Mouse (Mus musculus): ENCODE measurements at regions not wholly inside any gene's neighbourhood (a gene's known extent, or its start where the extent isn't known, plus 50 kb on each side); places are given as distances from the start of the nearest gene placed in this dataset.

GRCm38 (mm10) chr1:41551271-41551670 lies 745.9 kb downstream of the Tmem182 start:
- Histone ChIP-seq H3K27me3 (ENCODE audit: control insufficient read depth, insufficient read depth, low read length) (no peaks in the 10 kb centered on the region), H3K4me1 (replicated peaks; ENCODE audit: control insufficient read depth, insufficient read depth) (no peaks in the 10 kb centered on the region), H3K4me3 (ENCODE audit: low read depth, low read length) (no peak overlapping the region), H3K9ac (ENCODE audit: low read length) (no peak overlapping the region), H3K9me3 (ENCODE audit: control insufficient read depth, low read length) (no peaks in the 10 kb centered on the region), H3K4me2 (replicated peaks; ENCODE audit: low read depth) (no peak overlapping the region), H3K27ac (replicated peaks) (no peak overlapping the region), H3K36me3 (ENCODE audit: control insufficient read depth, insufficient read depth, low read length) (no peaks in the 10 kb centered on the region)
- TF ChIP-seq CTCF (IDR thresholded peaks at IDR 0.05; ENCODE audit: low read depth) (no peak), EP300 (optimal IDR thresholded peaks at IDR 0.05) (no peak)
- no peak for DNase-seq (ENCODE audit: low spot score)
- no peak for ATAC-seq (ENCODE audit: low FRiP score, low TSS enrichment)
- WGBS, result 80% methylated on average over 1 of the region's 1 CpGs

- ATAC-seq (ENCODE audit: low FRiP score, low TSS enrichment) (peak; percentile 76; the same call in 1 of the 2 replicates), DNase-seq (ENCODE audit: low spot score) (peak; percentile 59)
- no peak for TF ChIP-seq CTCF (IDR thresholded peaks at IDR 0.05; ENCODE audit: low read depth)
- no peak for TF ChIP-seq EP300 (optimal IDR thresholded peaks at IDR 0.05)
Measured at GRCm38 (mm10) chr1:41555607-41556006, 750.2 kb downstream of the Tmem182 start.

GRCm38 (mm10) chr1:41559101-41559665 lies 753.8 kb downstream of the Tmem182 start:
- no peaks in the 10 kb centered on the region for H3K36me3 ChIP-seq (ENCODE audit: control insufficient read depth, insufficient read depth, low read length)
- no peak overlapping the region for H3K9ac ChIP-seq (ENCODE audit: low read length)
- ATAC-seq (ENCODE audit: low FRiP score, low TSS enrichment) (no peak), DNase-seq (ENCODE audit: low spot score) (no peak)
- H3K4me3 ChIP-seq (ENCODE audit: low read depth, low read length), result no peak overlapping the region
- 85% methylated on average over 17 of the region's 17 CpGs for WGBS
- H3K27ac ChIP-seq (replicated peaks), result no peak overlapping the region
- H3K9me3 ChIP-seq (ENCODE audit: control insufficient read depth, low read length), result no peaks in the 10 kb centered on the region
- H3K4me2 ChIP-seq (replicated peaks; ENCODE audit: low read depth), result no peak overlapping the region
- TF ChIP-seq EP300 (optimal IDR thresholded peaks at IDR 0.05), result no peak
- TF ChIP-seq CTCF (IDR thresholded peaks at IDR 0.05; ENCODE audit: low read depth), result no peak
- no peaks in the 10 kb centered on the region for H3K4me1 ChIP-seq (replicated peaks; ENCODE audit: control insufficient read depth, insufficient read depth)
- no peaks in the 10 kb centered on the region for H3K27me3 ChIP-seq (ENCODE audit: control insufficient read depth, insufficient read depth, low read length)

More at GRCm38 (mm10) chr1:41555607-41556006, 750.2 kb downstream of the Tmem182 start:
- Histone ChIP-seq H3K9me3 (ENCODE audit: control insufficient read depth, low read length) (no peaks in the 10 kb centered on the region), H3K36me3 (ENCODE audit: control insufficient read depth, insufficient read depth, low read length) (no peaks in the 10 kb centered on the region), H3K9ac (ENCODE audit: low read length) (no peak overlapping the region), H3K27ac (replicated peaks) (no peak overlapping the region), H3K27me3 (ENCODE audit: control insufficient read depth, insufficient read depth, low read length) (no peaks in the 10 kb centered on the region), H3K4me2 (replicated peaks; ENCODE audit: low read depth) (no peak overlapping the region), H3K4me1 (replicated peaks; ENCODE audit: control insufficient read depth, insufficient read depth) (no peaks in the 10 kb centered on the region), H3K4me3 (ENCODE audit: low read depth, low read length) (no peak overlapping the region)
- WGBS, result 17% methylated on average over 2 of the region's 2 CpGs

DNA sequence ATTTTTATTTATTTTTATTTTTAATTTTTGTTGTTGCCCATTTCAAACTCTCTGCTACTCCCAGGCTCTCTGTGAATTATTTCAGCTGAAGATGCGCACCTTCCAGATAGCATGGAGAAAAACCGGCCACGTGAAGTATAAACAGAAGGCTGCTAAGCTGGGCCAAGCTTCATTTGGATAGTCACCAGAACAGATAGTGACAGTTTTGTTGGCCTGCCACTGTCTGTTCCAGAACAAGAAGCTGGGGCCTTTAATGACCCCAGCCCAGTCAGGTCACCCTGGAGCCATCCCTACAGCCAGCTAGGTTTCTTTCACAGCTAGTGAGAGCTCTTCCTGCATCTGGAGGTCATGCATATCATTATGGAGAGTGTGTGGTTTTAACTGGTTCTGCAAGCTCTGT lies 754.6 kb downstream of the Tmem182 start:
- no peaks in the 10 kb centered on the region for H3K27me3 ChIP-seq (ENCODE audit: control insufficient read depth, insufficient read depth, low read length)
- no peak for ATAC-seq (ENCODE audit: low FRiP score, low TSS enrichment)
- H3K4me1 ChIP-seq (replicated peaks; ENCODE audit: control insufficient read depth, insufficient read depth), result no peaks in the 10 kb centered on the region
- no peak for TF ChIP-seq CTCF (IDR thresholded peaks at IDR 0.05; ENCODE audit: low read depth)
- H3K27ac ChIP-seq (replicated peaks), result no peak overlapping the region
- H3K4me3 ChIP-seq (ENCODE audit: low read depth, low read length), result no peak overlapping the region
- WGBS, result 72% methylated on average over 3 of the region's 3 CpGs
- H3K4me2 ChIP-seq (replicated peaks; ENCODE audit: low read depth), result no peak overlapping the region
- H3K36me3 ChIP-seq (ENCODE audit: control insufficient read depth, insufficient read depth, low read length), result no peaks in the 10 kb centered on the region
- H3K9ac ChIP-seq (ENCODE audit: low read length), result no peak overlapping the region
- no peaks in the 10 kb centered on the region for H3K9me3 ChIP-seq (ENCODE audit: control insufficient read depth, low read length)
- DNase-seq (ENCODE audit: low spot score), result no peak

DNA sequence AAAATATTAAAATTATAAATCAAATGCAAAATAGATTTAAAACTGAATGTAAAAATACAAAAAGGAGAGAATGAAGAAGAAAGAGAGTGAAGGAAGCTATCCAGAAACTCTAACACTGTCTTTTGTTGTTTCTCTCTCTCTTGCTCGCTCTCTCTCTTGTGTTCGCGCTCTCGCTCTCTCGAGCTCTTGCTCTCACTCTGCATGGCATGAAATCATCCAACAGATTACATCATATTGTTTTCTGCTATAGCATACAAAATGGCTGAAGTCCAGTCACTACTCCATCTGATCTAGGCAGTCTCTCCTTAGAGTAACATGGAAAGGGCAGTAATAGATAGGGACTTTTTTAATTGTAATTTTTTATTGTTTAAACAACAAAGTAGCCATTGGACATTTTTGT lies 798.1 kb downstream of the Tmem182 start:
- DNase-seq (ENCODE audit: low spot score) (no peak), ATAC-seq (ENCODE audit: low FRiP score, low TSS enrichment) (no peak)
- Histone ChIP-seq H3K4me1 (replicated peaks; ENCODE audit: control insufficient read depth, insufficient read depth) (no peaks in the 10 kb centered on the region), H3K4me3 (ENCODE audit: low read depth, low read length) (no peak overlapping the region), H3K9ac (ENCODE audit: low read length) (no peak overlapping the region), H3K36me3 (ENCODE audit: control insufficient read depth, insufficient read depth, low read length) (no peaks in the 10 kb centered on the region), H3K9me3 (ENCODE audit: control insufficient read depth, low read length) (no peaks in the 10 kb centered on the region), H3K27me3 (ENCODE audit: control insufficient read depth, insufficient read depth, low read length) (no peaks in the 10 kb centered on the region), H3K4me2 (replicated peaks; ENCODE audit: low read depth) (no peak overlapping the region), H3K27ac (replicated peaks) (no peak overlapping the region)
- WGBS, result 82% methylated on average over 5 of the region's 5 CpGs
- TF ChIP-seq CTCF (IDR thresholded peaks at IDR 0.05; ENCODE audit: low read depth), result no peak
- no peak for TF ChIP-seq EP300 (optimal IDR thresholded peaks at IDR 0.05)

- TF ChIP-seq CTCF (IDR thresholded peaks at IDR 0.05; ENCODE audit: low read depth), result no peak
- no peak for TF ChIP-seq EP300 (optimal IDR thresholded peaks at IDR 0.05)
Measured at GRCm38 (mm10) chr1:41604996-41605747, 799.8 kb downstream of the Tmem182 start.

More at GRCm38 (mm10) chr1:41604996-41605747, 799.8 kb downstream of the Tmem182 start:
- Histone ChIP-seq H3K4me2 (replicated peaks; ENCODE audit: low read depth) (no peak overlapping the region), H3K27ac (replicated peaks) (no peak overlapping the region), H3K9me3 (ENCODE audit: control insufficient read depth, low read length) (no peaks in the 10 kb centered on the region), H3K9ac (ENCODE audit: low read length) (no peak overlapping the region), H3K27me3 (ENCODE audit: control insufficient read depth, insufficient read depth, low read length) (no peaks in the 10 kb centered on the region), H3K4me1 (replicated peaks; ENCODE audit: control insufficient read depth, insufficient read depth) (no peaks in the 10 kb centered on the region), H3K36me3 (ENCODE audit: control insufficient read depth, insufficient read depth, low read length) (no peaks in the 10 kb centered on the region), H3K4me3 (ENCODE audit: low read depth, low read length) (no peak overlapping the region)
- ATAC-seq (ENCODE audit: low FRiP score, low TSS enrichment) (no peak), DNase-seq (ENCODE audit: low spot score) (no peak)
- 72% methylated on average over 14 of the region's 14 CpGs for WGBS
